Mouse (Mus musculus) small intestine, adult 2 months (tissue): ENCODE results near the gene Alms1.
A peak's percentile ranks its signal among the peaks of the same experiment; 100 is the strongest.

ENCODE experiments used
- CTCF ChIP-seq: fragments of 200-500 bp; IDR thresholded peaks from 2 replicates; pipeline ENCODE4 v1.5.1; 2012; ENCODE audit warnings: low read depth, mild to moderate bottlenecking, control low read depth, inconsistent platforms, low read length, moderate library complexity, mixed read lengths; ENCODE audit not compliant: insufficient replicate concordance, insufficient read length; ENCODE audit errors: extremely low read depth
- POLR2A ChIP-seq: fragments of 200-500 bp; IDR thresholded peaks from 2 replicates; pipeline ENCODE4 v1.6.1; 2012; ENCODE audit warnings: low read depth, mild to moderate bottlenecking, control low read depth, inconsistent platforms, low read length, moderate library complexity

GRCm38 (mm10) chr6:85586805-85587367 lies 445 bp upstream of the Alms1 start:
- TF ChIP-seq CTCF: peak; percentile 26; the same call in 1 of the 2 replicates
- TF ChIP-seq POLR2A: no peak
